Mouse (Mus musculus) bone marrow, adult 2 months (tissue): Measurements from ENCODE around the gene Rph3al.

Experiments
- CTCF ChIP-seq: fragments of 200-500 bp; IDR thresholded peaks from 2 replicates; pipeline ENCODE4 v1.5.1; 2011; ENCODE audit warnings: low read length, control low read depth; ENCODE audit not compliant: control insufficient read depth, insufficient read depth
- POLR2A ChIP-seq: fragments of 200-500 bp; IDR thresholded peaks from 2 replicates; pipeline ENCODE4 v1.6.1; 2011; ENCODE audit warnings: low read depth, mild to moderate bottlenecking, control low read depth, low read length, borderline replicate concordance; ENCODE audit not compliant: control insufficient read depth

- TF ChIP-seq CTCF (no peak), POLR2A (no peak)
Measured at GRCm38 (mm10) chr11:75904982-75905381, 33.2 kb downstream of the Rph3al start.
